Mouse (Mus musculus): ENCODE measurements at regions not wholly inside any gene's neighbourhood (a gene's known extent, or its start where the extent isn't known, plus 50 kb on each side); places are given as distances from the start of the nearest gene placed in this dataset.

DNA sequence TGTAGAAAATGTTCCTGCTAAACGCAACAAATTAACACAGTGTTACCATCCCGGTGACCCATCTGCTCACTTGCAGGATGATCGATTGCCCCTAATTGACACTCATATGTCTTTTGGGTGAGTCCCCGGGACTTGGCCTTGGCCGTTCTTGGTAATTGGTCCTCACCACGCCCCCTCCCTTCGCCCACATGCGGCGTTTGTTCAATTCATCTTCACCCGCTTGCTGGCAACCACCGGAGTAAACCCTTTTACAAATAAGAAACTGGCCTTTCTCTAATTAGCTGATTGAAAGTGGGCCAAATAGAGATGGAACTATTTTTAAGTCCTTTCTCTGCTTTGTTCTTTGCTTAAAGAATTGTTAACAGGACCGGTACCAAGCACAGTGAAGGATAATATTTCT is 234.7 kb upstream of the Ajap1 start:
- no peak for DNase-seq (ENCODE audit: low spot score in 2 of 2)

DNA sequence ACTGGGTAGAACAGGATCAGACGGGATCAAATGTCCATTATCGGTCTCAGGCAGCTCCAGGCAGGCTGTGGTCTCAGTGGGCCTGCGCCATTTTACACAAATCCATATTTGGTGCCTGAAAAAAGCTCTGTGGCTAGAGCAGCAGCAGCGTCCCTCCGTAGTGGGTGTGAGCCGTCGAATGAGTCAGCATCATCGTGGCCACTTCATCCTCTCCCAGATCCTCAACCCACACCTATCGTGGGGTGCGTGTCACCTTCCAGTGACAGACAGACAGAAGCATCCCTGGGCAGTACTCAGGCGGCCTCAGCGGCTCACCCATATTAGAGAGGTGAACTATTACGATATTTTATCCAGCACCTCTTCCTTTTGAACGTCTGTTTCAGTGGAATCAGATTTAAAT is 233.0 kb upstream of the A430005L14Rik start:
- DNase-seq (ENCODE audit: low spot score in 2 of 2), result peak in 1 of 2 experiments; percentile 45

DNA sequence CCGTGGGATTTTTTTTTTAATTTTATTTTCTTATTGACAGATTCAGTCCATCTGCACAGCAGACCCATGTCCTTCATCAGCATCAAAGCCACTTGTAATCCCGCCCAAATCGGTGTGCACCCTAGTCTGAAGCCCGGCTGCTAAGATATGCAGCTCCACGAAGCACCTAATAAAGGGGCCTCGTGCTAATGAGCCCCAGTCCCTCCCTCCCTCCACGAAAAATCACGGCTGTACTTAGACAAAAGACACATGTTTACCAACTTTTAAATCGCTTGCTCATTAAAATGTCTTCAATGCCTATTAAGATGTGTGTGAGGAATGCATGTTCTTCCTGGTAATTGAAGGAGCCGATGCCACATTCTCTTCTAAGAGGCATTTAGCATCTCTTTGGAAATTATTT is 229.8 kb upstream of the A430005L14Rik start:
- no peak for DNase-seq (ENCODE audit: low spot score in 2 of 2)

DNA sequence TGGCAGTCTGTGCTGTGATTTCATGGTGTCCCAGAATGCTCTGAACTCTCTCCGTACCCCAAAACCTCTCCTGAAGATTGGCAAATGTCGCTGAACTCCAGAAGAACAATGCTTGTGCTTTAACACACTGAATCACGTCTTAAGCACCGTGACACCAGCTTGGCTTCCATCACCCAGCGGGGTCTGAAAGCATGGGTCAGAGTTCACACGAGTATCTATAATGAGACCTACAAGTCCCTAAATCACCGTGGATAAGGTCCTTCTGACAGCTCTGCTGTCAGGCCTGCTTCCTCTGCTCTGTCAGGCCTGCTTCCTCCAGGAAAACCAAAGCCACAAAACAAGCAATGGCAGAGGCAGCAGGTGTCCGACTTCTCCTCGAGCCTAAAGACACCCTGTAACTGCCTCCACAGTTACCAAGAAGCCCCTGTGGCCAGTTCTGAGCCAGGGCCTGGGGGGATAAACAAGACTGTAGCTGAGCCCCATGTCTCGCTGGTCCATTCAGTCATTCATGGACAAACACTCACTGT is 229.1 kb upstream of the A430005L14Rik start:
- DNase-seq (ENCODE audit: low spot score in 2 of 2), result no peak

DNA sequence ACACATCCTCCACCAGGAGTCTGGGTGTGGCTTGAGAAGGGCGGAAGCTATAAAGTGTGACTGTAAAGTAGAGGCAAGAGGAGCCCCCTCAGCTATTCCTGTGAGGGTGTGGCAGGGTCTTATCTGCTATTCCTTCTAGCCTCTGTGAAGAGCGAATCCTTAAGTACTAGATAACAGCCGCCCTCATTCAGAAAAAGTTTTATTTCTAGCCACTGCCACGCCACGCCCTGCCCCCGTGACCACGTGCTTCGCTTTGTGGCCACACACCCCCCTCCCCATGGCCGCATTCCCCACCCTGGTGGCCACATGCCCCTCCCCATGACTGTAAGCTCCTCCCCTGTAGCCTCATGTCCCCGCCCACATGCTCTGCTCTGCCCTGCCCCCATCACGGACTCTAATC is 218.9 kb upstream of the A430005L14Rik start:
- no peak for DNase-seq (ENCODE audit: low spot score in 2 of 2)

DNA sequence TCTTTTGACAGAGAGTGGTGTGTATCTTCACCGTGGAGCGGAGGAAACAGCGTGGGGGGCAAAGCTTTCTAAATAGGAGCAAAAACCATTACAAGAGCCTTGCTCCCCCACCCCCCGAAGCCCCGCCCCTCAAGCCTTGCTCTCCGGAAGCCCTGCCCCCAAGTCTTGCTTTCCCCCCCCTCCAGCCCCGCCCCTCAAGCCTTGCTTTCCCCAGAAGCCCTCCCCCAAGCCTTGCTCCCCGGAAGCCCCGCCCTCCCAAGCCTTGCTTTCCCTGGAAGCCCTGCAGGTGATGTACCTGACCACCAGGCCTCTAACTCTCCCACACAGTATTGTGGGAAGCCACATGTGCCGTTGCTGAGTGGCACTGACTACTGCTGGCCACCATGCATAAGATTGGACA is 214.8 kb upstream of the A430005L14Rik start:
- DNase-seq (ENCODE audit: low spot score in 2 of 2), result no peak

DNA sequence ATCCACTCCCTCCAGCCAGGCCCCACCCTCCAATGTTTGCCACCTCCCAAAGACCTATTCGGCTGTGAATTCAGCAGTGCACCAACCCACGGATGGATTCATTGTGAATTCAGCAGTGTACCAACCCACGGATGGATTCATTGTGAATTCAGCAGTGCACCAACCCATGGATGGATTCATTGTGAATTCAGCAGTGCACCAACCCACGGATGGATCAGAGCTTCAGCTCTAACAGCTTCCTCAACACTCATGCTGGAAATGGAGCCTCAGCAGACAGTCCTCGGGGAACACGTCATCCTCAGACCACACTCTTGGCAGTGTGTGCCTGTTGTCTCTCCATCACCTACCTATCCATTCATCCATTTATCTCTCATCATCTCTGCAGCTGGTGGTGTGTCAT is 204.2 kb upstream of the A430005L14Rik start:
- peak in 1 of 2 experiments; percentile 45 for DNase-seq (ENCODE audit: low spot score in 2 of 2)

DNA sequence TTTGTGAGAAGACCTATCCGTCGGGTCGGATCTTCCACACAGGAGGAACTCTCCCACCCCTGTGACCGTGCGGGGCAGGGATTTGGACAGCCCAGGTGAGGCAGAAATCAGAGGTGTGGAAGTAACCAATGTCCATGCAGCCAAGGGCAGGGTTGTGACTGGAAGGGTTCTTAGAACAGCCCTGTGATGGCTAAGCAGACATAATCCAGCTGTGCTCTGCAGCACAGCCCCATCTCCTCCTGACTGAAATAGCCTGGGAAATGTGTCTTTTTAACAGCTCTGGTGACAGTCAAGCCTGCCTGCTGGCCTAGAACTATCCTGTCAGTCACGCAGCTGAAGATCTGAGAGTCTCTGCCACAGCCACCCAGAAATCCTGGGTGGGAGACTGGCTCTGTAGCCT is 198.7 kb upstream of the A430005L14Rik start:
- no peak for DNase-seq (ENCODE audit: low spot score in 2 of 2)

DNA sequence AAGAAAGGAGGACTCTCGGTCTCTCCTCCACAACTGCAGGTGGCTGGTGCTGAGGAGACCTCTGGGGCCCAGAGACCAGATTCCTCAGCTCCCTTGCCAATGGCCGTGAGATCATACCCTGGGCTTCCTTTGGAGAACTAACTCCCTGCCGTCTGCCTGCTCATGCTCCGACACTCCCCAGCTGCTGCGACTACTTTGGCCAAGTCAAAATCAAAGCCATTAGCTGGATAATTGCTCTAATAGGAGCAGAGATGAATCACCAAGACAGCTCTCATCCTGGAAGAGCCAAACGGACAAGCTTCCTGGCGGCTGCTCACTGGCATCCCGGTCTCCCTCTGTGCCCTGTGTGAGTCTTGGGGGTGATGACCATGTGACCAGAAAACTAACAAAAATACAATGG is 198.3 kb upstream of the A430005L14Rik start:
- no peak for DNase-seq (ENCODE audit: low spot score in 2 of 2)

DNA sequence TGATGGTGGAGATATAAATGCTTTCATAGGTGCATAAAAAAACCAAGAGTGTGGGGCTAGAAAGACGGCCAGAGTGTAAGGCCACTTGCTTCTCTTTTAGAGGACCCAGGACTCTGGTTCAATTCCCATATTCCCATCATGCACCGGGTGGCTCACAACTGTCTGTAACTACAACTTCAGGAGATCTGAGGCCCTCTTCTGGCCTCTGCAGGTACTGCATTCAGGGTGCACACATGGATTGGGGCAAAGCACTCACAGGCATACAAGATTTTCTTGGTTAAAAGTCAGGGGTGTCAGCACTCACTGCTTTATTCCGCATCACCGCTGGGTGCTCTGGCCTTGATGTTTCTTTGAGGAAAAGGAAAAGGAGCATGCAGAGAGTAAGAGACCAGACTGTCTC is 196.1 kb upstream of the A430005L14Rik start:
- no peak for DNase-seq (ENCODE audit: low spot score in 2 of 2)

DNA sequence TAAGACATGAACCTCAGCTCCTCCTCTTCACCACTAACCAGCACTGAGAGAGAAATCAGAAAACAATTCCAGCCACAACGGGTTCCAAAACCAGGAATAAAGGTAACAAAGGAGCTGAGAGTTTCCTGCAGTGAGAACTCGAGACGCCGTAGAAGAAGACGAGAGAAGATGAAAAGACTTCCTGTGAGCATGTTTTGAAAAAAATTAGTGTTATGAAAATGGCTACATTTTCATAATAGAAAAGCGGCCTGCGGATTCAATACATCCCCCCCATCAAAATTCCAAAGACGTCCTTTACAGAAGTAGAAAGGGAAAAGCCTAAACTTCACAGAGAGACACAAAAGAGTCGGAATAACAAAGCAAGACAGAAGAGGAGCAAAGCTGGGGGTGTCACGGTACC is 193.6 kb upstream of the A430005L14Rik start:
- DNase-seq (ENCODE audit: low spot score in 2 of 2), result no peak

DNA sequence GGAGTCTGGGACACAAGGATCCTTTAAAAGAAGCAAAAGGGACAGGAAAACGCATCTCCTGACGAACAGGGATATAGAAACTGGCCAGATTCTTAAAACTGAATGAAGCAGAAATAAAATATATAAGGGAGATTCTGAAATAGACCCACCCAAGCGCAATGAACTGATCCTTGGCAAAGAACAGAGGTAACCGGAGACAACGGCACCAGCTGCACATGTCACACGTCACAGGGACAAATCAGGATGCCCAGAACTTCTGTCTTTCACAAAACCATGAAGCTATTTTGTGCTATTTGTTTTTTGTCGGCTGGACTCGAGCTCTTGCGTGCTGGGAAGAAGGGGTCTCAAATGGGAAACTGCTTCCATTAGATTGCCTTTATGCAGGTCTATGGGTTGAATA is 189.3 kb upstream of the A430005L14Rik start:
- no peak for DNase-seq (ENCODE audit: low spot score in 2 of 2)

DNA sequence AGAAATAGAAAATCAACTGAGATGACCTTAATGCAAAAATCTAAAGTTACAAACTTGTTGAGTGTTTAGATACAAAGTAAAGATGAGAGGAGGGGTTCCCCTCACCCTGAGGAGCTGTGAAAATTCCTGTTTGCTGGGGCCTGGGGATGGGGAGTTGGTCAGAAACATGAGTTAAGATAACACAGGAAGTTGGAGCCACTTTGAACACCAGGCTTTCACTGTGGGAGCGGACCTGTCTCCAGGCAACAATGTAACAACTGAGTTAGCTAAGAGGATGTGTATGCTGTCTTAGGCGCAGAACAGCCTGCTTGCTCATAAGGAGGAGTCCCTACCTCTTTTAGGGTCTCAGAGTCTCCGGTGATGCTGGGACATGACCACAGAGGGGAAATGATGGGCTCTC is 188.7 kb upstream of the A430005L14Rik start:
- no peak for DNase-seq (ENCODE audit: low spot score in 2 of 2)

DNA sequence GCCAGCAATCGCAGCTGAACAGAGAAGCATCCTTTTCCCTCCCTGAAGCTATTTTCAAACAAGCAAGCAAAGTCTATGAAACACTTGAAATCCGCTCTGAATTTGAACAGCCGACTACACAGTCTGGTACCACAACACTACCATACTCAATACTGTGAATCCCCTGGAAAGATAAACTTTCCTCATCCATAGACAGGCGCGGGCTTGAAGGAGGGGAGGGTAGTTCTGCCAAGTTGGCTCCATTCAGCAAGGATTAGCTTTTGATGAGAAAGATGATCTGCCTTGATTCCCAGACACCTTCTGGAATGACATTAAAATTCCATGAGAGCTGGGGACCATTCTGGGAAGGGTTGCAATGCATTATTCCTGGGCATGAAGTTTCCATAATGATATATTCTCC is 186.4 kb upstream of the A430005L14Rik start:
- no peak for DNase-seq (ENCODE audit: low spot score in 2 of 2)

DNA sequence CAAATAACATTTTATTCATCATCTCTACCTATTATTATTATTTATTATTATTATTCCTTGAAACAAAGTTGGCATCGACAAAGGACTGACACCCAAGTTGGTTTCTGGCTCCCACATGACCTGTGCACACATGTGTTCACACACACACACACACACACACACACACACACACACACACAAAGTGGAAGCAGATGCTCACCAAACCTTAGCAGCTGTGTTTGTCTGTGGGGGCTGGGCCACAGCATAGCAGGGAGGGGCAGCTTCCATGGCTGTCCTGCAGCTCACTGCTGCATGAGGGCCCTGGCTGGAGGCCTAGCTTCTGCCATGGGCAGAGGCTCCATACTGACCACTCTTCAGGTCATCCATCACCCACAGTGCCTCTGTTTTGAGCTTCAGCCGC is 176.5 kb upstream of the A430005L14Rik start:
- no peak for DNase-seq (ENCODE audit: low spot score in 2 of 2)

DNA sequence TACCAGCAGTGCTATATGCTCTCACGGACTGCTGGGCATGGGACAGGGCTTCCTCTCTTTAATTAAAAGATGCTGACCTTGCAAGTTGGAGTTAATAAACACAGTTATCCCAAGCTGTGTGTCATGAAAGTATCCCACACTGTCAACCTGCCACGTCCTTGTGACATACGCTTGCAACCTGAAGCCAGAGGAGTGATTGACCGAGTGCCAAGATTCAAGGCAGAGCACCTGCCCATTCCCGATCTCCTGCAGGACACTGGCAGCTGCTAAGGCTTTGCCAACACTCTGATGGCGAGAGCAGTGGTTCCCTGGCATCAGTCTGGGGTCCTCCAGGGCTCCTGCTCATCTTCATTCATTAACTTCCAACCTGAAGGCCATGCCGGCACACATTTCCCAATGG is 175.8 kb upstream of the A430005L14Rik start:
- DNase-seq (ENCODE audit: low spot score in 2 of 2), result no peak

DNA sequence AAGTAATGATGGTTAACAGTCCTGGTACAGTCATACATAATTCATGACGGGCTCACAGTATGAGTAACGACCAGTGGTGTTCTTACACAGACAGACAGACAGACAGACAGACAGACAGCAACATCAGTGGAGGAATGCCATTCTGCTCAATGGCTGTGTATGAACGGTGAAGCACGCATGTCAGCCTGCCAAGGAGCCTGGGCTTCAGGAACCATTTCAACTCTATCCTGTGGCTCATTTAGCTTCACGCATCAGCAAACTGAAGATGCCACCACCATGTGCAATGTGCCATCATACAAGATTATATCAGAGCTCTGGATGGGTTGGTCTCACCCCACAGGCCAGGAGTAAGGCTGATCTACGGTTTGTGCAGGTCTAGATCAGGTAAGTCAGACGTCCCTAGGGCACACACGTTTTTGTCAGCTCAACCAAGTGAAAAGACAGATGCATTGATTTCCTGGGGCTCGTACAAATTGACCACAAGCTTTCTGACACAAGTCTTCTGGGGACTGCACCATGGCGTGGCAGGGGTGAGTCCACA is 175.0 kb upstream of the A430005L14Rik start:
- DNase-seq (ENCODE audit: low spot score in 2 of 2), result no peak

DNA sequence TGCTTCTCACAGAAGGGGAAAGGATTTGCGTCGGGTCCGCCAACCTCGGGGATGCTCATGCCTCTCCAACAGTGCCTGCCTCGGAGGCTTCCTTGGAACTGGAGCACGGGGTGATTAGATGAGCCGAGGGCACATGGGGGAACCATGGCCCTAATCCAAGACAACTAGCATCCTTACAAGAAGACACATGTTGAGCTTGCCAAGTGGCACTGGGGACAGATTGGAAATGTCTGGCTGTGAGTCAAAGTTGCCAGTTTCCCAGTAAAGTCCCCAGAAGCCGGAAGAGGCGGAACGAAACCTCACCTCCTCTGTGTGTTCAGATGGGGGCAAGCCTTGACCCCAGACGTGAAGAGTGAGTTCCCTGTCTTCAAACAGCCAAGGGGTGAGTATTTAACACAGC is 172.6 kb upstream of the A430005L14Rik start:
- no peak for DNase-seq (ENCODE audit: low spot score in 2 of 2)

DNA sequence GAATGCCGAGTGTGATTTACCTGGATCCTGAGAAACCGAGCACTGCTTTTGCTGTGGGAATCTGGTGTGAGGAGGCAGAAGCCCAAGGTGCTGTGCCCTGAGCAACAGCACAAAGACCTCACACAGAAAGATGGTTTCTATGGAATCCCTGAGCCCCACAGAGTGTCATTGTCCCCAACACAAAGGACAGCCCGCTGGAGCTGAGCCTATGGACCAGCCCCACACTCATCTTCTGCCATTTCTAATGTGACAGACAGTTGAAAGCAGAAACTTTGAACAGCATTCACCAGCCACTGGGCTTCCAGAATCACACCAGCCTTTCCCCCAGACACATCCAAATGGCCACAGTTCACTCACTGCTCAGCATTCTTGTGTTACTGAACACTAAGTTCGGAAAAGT is 171.5 kb upstream of the A430005L14Rik start:
- DNase-seq (ENCODE audit: low spot score in 2 of 2), result no peak

DNA sequence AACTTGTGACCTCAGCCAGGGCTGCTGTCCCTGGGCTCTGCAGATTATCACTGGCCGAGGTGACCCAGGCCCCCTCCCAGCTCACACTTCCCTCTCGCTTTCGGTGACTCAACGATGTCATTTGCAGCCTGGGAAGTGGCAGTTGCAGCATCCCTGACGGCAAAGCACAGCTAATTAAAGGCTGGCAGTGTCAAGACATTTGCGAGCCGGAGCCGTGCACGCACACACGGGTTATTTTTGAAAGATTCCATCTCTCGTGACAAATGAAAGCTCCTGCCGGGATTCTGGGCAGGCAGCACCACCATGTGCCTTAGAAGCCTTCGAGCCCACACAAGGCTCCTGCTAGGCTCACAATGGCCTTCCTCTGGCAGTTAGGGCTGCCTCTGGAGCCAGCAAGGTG is 164.7 kb upstream of the A430005L14Rik start:
- no peak for DNase-seq (ENCODE audit: low spot score in 2 of 2)

DNA sequence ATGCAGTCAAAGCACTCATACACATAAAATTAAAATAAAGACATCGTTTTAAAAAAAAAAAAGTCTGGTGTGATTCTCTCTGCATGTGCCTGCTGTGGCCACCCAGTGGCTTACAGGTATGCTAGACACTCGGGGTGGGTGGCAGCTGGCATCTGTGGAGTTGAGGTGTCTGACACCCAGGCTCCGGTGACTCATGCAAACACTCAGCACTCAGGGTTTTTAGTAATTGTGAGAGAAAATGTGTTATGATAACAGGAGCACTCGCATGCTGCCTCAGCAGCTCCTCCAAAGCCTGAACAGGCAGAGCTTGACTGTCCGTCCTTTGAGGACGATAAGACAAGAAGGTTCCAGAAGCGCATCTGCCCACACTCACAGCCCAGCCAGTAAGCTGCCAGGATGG is 159.0 kb upstream of the A430005L14Rik start:
- DNase-seq (ENCODE audit: low spot score in 2 of 2), result peak in 1 of 2 experiments; percentile 70

DNA sequence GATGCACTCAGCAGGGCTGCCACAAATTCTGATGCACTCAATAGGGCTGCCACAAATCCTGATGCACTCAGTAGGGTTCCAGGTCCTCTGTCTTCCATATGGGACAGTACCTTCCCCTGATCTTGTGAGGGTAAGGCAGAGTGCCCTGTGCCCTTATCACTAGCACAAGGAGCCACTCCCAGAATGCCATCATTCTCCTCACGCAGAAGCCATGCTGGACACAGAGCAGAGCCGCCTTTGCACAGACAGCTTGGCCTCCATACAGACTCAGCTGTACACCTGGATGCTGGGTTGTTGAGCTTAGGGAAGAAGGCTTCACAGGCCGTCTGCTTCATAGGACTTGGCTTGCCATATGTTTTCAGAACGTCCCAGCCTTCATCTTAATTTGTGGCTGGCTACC is 151.3 kb upstream of the A430005L14Rik start:
- DNase-seq (ENCODE audit: low spot score in 2 of 2), result no peak

DNA sequence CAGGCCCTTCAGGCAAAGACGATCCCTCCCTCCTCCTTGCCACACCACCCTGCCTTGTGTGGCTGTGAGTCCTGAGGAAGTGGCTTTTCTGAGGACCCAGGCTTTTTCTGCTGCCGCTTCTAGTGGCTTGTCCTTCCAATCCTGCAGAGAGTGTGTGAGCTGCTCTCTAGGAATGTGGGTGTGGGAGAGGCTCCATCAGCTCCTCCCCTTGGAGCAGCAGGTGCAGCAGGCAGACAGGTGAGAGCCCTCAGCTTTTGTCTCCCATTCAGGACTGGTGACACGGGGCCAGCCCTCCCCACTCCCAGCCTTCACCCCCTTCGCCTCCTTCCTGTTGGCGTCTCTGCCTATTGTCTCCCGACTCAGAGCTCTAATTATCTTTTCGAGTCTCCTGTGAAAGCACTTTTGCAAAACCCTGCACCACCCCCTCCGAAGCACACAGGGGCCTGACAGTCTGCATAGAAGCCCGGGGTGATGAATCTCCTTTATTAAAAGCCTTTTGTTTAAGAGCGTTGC is 150.8 kb upstream of the A430005L14Rik start:
- no peak for DNase-seq (ENCODE audit: low spot score in 2 of 2)

Measured in left cerebral cortex, adult 8-10 months (tissue).